Mouse (Mus musculus): Measurements from ENCODE around the gene Bcl3.

Gene Bcl3

DNA sequence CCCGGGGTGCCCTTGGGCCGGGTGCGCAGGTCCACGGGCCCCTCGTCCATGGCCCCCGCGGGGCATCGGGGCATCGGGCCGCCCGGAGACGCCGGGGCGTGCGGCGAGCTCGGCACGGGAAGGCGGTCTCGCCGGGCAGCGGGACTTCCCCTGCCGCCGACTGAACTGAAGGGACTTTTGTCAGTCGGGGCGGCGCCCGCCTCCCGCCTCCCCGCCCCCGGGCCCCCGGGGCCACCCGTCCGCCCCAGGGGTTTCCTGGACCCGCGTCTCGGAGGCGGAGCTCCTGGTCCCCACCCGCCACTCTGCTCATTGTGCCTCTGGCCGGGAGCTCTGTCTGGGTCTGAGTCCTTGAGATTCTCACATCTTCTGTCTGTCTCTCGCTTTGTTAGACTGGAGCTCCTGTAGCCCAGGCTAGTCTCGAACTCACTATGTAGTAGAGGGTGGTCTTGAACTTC, at the start of gene Bcl3:
Gene Bcl3, minus strand, starts transcription at position 167 of the 455 bp plus-strand sequence.
- DNase-seq (ENCODE audit: low read depth) = peak; percentile 74

DNA sequence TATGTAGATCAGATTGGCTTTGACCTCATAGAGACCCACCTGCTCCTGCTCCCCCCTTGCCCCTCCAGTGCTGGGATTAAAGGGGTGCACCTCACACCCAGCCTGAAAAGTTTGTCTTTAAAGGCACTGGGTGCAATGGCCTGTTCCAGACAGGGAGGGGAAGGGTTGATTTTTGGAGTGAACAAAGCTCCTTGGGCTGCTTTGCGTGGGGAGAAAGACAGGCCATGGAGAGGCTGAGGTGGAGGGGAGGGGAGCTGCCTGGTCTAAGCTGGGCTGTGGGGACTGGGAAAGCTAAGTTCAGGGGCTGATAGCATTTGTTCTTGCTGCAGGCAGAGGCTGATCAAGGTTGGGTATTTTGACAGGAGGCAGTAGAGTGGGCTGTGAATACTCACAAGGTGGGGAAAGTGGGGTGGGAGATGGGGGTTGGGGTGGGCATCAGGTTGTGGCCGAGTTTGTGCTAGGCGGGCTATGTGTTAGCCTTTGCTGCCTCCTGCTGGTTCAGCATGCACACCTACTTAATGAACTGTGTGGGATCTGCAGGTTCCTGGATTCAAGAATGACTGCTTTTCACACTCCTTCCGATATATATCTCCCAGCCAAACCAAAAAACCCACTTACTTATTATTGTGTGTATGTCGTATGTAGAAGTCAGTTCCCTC, 49.5 kb upstream of the Bcl3 start:
- peak; percentile 68 for DNase-seq (ENCODE audit: low read depth)

GRCm38 (mm10) chr7:19871137-19871621, 48.6 kb upstream of the Bcl3 start:
- DNase-seq (ENCODE audit: low read depth) = no peak

DNA sequence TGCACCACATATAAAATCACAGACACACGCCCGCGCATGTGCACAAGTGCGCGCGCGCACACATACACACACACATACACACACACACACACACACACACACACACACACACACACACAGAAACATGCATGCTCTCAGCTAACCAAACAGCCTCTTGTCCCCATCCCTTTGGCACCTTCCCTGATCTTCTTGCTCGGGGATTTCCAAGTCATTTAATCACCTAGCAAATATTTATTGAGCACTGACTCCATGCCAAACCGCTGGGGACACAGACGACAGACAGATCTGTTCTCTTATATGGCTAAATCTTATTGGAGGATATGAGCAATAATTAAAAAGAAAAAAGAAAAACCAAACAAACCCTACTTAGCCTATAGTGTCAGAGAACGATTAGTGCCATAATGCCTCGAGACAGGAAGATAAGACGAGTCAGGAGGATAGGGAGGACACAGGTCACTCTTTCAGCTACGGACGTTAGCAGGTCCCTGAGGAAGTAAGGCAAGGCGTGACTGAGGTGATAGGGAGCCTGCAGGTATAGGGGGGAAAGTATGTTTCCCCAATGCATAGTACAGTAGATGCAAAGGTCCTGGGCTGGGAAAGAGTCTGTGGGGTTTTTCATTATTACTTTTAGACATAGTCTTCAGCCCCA, 45.3 kb upstream of the Bcl3 start:
- DNase-seq (ENCODE audit: low read depth) = no peak

DNA sequence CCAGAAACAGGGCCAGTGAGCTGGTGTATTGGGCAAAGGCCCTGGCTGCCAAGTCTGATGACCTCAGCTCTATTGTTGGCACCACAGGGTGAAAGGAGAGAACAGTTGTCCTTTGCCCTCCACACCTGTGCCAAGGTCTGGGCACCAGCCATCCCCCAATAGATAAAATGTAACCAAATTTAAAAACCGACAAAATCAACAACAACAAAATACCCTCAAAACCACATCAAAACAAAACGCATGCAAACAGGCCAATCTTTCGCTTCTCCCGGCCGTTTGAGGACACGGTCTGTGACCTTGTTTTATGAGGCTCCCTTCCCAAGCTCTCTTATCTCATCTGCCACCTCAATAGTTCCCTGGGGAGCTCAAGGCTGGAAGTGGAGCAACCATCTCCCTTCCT, 43.9 kb upstream of the Bcl3 start:
- no peak for DNase-seq (ENCODE audit: low read depth)

DNA sequence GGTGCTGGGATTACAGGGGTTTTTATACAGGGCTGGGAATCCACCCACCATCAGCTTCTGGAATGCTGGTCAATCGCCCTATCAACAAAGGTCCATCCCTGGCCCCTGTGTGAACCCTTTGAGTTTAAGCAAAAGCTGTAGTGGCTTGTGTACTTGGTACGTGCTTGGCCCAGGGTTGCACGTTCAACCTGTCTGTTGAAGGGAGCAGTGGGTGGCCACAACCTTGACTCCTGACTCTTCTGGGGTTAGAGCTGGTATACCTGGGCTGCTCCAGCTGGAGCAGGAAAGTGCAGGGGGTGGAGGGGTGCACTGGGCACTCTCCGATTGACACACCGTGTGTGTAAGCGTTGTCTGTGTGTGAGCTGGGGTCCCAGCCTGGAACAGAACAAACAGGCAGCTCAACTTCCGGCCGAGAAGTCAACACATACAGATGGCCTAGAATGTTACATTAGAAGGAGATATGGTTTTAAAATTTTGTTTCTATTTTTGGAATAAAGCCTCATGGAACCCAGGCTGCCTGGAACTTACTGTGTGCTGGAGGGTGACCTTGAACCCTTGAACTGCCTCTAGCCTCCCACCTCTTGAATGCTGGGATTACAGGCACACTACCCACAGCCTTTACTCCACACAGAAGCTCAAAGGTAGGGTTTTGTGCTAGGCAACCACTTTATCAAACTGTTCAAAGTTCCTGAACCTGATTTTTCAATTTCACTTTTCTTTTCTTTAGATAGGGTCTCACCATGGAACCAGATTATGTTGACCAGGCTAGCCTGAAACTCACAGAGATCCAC, 42.9 kb upstream of the Bcl3 start:
- DNase-seq (ENCODE audit: low read depth) = no peak

DNA sequence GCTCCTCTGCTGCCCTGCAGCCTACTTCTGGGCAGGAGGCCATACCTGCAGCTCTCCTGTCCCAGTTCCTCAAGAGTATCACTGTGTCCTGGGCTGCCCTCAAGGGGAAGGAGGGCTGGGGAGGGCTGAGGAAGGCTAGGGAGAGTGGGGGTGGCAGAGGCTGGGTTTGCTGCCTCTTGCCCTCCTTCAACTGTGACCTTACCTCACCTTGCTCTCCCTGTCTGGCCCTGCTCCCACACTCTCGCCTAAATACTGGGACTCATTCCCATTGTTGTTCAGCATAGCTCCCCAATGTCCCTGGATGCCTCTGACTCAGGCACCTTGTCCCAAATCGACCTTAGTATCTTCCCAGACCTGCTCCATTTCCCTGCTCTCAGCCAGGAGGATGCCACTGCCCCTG, 41.7 kb upstream of the Bcl3 start:
- DNase-seq (ENCODE audit: low read depth) = no peak

DNA sequence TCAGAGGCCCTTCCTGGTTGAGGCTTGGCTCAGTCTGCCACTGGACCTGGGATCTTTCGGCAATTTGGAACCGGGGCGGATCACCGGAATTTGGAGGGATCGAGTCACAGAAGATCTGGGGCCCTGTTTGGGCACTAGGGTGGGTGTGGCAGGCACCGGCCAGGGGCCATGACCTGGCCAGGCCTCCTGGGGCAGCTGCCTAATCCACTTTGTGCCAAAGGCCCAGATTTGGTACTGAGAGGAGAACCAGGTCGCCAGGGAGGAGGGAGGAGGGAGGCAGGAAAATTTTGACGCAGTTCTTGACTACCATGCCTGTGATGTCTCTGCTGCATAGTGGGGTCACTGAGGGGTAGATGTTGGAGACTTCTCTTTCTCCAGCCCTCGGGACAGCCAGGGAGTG, 38.6 kb upstream of the Bcl3 start, which contains the start of gene Ceacam16:
Gene Ceacam16, minus strand, starts transcription at position 101 of the 400 bp plus-strand sequence.
- DNase-seq (ENCODE audit: low read depth) = no peak

GRCm38 (mm10) chr7:19859740-19860139, 37.2 kb upstream of the Bcl3 start:
- no peak for DNase-seq (ENCODE audit: low read depth)

DNA sequence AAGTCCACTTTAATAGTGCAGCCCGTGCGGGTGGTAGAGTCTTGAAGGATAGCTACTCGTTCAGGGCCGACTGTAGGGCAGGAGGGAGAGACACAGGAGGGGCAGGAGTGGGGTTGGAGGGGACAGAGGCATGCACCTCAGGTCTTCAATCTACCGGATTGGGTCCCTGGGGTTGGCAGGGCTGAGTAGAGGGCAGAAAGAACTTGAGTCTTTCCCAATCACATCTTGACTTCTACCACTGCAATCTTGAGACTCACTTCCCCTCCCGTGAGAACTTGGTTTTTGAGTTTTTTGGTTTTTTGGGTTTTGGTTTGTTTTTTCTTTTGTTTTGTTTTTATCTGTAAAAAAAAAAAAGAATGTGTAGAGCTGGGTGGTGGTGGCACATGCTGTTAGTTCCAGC, 33.7 kb upstream of the Bcl3 start:
- DNase-seq (ENCODE audit: low read depth) = no peak

DNA sequence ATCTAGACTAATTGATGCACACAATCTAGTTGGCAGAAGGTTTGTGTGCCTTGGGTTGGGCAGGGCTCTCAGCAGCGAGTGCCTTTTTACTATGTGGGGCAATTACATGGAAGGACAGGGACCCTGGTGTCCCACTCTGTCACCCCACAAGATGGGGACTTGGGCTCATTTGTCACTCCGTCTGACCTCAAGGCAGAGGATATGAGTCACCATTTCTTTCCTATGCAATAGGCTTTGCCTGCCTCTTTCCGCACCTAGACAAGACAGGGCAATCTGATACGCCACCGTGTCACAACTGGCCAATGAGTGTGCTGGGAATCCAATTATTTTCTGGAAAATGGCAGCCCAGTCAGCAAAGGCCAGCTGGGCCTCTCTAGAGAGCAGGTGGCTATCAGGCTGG, 33.1 kb upstream of the Bcl3 start:
- DNase-seq (ENCODE audit: low read depth) = no peak

DNA sequence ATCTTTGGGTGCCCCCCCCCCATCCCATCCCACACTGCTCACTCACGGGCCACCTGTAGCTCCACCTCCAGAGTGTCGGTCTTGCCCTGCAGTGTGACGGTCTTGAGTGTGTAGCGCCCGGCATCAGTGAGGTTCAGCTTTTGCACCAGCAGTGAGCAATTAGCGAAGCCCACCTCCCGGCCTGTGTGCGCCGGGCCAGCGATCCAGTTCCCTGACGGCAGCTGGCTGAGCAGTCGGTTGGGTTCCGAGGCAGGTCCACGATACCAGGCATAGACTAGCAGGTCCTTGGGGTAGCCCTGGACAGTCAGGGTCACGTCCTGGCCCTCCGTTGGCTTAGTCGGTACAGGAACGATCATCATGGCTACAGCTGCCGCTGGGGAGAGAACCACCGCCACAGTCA, 31.0 kb upstream of the Bcl3 start:
- DNase-seq (ENCODE audit: low read depth) = no peak

- no peak for DNase-seq (ENCODE audit: low read depth)
These were observed 29.4 kb upstream of the Bcl3 start, which contains the start of gene Gm19345 for GRCm38 (mm10) chr7:19851858-19852570. TSS of gene Gm19345 (plus strand) at chr7:19852003.

DNA sequence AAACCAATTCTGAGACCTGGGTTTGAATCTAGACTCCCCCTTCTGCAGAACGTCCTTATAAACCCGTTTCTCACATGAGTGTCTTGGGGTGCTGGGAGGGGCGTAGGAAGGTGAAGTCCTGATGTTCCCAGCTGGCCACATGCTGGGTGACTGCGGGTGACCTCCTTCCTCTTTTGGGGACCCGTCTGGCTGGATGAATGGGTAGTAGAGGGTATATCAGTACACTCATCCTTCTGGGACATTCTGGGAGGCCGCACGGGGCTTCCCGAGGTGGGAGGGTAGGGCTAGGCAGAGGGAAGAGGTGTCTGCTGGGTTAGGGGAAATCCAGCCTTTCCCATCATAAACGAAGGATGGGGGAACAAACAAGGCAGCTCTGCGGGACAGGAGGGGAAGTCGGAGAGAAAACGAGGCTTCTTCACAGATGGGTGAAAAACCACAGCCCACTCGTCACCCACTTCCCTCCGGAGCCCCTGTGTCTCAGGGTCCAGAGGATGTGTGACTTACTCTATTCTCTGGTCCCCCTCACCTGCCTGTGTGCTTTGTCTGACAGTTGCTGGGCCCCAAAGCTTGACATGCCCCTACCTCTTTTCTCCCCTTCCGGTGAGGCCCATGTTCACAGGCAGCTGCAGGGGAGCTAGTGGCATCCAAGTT, 22.1 kb upstream of the Bcl3 start:
- DNase-seq (ENCODE audit: low read depth) = no peak

DNA sequence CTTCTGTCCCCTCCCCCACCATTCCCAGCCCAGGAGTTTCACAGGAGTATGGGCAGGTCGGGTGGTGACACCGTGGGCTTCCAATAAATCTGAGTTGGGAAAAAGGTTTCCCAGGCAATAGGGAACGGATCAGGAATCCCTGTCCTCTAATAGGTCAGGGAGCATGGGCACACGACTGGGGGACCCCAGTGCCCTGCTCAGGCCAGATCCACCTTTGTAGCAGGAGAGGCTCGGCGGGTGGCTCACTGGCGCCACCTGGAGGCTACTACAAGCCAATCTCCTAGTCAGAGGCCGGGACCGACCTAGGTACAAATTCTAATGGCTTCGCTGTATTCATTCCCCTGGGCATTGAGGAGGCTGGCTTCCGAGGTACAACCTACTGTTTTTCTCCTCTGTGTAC, 21.0 kb upstream of the Bcl3 start:
- DNase-seq (ENCODE audit: low read depth) = peak; percentile 74

GRCm38 (mm10) chr7:19842885-19843504, 20.4 kb upstream of the Bcl3 start:
- no peak for DNase-seq (ENCODE audit: low read depth)

- no peak for DNase-seq (ENCODE audit: low read depth)
These were observed 19.3 kb upstream of the Bcl3 start for GRCm38 (mm10) chr7:19841686-19842413.

- no peak for DNase-seq (ENCODE audit: low read depth)
These were observed 18.4 kb upstream of the Bcl3 start for GRCm38 (mm10) chr7:19840936-19841335.

DNA sequence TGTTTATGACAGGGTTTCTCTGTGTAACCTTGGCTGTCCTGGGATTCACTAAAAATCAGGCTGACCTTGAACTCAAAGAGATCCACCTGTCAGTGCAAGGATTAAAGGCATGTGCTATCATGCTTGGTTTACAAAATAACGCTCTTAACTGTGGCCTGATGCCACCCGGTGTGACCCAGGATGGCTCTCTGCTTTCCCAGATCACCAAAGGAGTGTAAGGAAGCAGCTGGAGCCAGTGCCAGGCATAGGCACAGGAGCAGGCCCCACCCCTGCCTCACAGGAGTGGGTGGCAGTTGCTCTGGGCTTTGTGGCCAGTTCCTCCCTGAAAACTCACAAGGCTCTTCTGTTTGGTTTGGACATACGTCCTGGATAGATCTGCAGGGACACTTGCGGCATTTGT, 17.8 kb upstream of the Bcl3 start:
- no peak for DNase-seq (ENCODE audit: low read depth)

DNA sequence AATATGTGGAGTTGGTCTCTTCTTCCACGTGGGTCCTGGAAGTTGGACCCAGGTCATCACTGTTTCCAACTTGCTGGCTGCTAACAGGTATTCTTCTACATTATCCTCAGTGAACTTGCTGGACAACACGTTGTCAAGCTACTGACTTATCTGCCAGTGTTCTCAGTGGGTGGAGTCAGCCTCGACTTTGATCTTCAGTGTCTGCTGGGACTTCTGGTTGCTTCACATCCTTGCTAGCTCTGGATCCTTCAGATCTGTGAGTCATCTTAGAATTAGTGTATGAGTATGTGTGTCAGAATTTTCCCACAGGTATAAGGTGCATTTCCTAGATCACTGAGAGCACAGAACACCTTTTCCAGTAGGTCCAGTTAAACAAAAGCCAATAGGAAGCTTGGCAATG, 14.3 kb upstream of the Bcl3 start:
- DNase-seq (ENCODE audit: low read depth) = no peak

All from NIH3T3 (cell line).